Mouse (Mus musculus): ENCODE measurements around the gene Runx3.
"Not testable (repeated sequence)": the region's sequence is repeated elsewhere in the genome, so short reads cannot be mapped to it uniquely, and the experiment has no call there.

Gene Runx3

GRCm38 (mm10) chr4:135169096-135169495, 48.6 kb downstream of the Runx3 start:
- peak; percentile 47 for DNase-seq (ENCODE audit: low read depth, low spot score)

DNA sequence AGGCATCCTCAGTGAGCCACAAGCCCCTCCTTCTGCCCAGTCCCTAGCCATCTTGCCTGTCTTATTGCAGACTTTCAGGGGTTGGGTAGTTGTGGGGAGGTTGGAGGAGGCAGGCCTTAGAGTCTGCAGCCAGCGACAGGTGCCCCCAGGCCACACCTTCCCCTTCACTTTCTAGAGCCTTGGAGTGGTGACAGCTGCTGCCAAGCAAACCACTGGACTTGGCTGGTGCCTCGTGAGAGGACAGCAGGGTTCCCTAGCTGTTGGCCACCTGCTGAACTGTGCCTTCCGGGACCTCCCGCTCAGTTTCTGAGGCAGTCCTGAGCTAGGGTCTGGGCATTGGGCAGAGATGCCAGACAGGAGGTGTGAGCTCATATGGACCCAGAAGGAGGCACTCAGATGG, 49.0 kb downstream of the Runx3 start:
- no peak for DNase-seq (ENCODE audit: low read depth, low spot score)

GRCm38 (mm10) chr4:135171304-135171875, 50.9 kb downstream of the Runx3 start:
- DNase-seq (ENCODE audit: low read depth, low spot score), result no peak

- no peak for DNase-seq (ENCODE audit: low read depth, low spot score)
These were observed 55.1 kb downstream of the Runx3 start for GRCm38 (mm10) chr4:135175406-135176120.

GRCm38 (mm10) chr4:135177568-135177967, 57.1 kb downstream of the Runx3 start:
- DNase-seq (ENCODE audit: low read depth, low spot score), result no peak

DNA sequence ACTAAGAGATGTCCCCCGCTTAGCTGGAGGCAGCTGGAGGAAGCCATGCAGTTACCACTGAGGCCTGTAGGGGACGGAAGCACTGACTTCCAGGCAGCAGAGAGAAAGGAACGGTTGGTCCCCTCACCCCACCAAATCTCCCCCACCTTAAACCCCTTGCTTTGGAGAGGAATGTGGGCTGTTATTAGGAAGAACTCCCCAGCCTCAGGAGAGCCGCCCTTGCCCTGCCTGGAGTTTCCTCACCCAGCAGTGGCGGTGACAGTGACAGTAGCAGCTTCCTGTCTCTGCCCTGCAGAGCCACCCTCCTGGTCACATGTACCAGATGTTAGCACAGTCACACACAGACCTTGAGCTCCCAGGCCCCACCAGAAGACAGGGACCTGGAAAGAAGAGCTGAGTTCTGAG, 58.6 kb downstream of the Runx3 start:
- peak; percentile 53 for DNase-seq (ENCODE audit: low read depth, low spot score)

GRCm38 (mm10) chr4:135181819-135182218, 61.4 kb downstream of the Runx3 start:
- no peak for DNase-seq (ENCODE audit: low read depth, low spot score)

GRCm38 (mm10) chr4:135184277-135184676, 63.8 kb downstream of the Runx3 start:
- not testable (repeated sequence) for DNase-seq (ENCODE audit: low read depth, low spot score)

- no peak for DNase-seq (ENCODE audit: low read depth, low spot score)
These were observed 69.1 kb downstream of the Runx3 start for GRCm38 (mm10) chr4:135189452-135190008.

- DNase-seq (ENCODE audit: low read depth, low spot score), result no peak
These were observed 69.9 kb downstream of the Runx3 start for GRCm38 (mm10) chr4:135190364-135190763.

DNA sequence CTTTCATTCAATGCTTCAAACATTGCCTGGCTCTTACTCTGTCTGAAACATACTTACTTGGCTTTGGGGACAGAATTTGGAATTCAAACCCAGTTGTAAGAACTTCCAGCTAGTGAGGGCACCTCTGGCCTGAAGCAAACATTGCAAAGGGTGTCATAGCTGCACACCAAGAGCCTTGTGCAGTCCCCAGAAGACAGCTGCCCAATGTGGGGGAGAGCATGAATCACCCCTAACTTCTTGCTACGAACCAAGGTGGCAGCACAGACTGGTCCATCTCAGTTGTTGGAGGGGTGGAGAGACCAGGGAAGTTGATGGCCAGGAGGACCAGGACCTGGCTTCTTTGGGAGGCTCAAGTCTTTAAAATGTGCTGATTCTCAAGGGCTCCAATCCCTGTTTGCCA, 70.7 kb downstream of the Runx3 start:
- DNase-seq (ENCODE audit: low read depth, low spot score), result no peak

DNA sequence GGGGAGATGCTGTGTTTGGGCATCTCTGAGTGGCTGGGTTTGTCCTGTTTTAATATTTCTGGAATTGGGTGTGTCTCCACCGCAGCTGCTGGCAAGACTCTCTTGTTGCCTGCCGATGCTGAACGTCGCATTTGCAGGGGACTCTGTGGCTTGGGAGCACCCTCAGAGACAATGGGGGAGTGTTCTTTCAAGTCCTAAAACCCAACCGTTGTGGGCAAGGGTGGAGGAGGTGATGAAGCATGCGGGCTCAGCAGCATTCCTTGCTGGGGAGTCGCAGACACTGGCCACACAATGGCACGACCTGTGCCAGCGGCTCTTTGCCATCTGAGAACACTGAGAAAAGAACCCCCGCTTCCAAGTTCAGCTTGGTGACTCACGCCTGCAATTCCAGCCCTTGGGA, 71.2 kb downstream of the Runx3 start:
- no peak for DNase-seq (ENCODE audit: low read depth, low spot score)

- no peak for DNase-seq (ENCODE audit: low read depth, low spot score)
These were observed 72.4 kb downstream of the Runx3 start for GRCm38 (mm10) chr4:135192841-135193240.

DNA sequence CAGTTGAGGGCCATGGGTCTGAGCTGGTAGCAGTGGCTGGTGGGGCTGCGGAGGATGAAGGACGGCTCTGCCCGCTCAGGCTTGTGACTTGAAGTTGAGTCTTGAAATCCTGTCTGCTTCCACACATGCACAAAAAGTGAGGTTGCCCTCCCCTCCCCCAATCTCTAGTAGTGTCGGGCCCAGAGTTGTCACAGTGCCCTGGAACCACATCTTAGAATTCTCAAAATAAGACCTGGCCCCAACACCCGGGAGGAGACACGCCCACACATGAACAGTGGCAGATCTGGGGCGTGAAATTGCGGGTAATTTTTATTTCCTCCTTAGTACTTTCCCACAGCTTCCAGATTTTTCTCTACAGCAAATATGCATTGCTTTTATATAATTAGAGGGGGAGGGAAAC, 77.4 kb downstream of the Runx3 start:
- peak; percentile 73 for DNase-seq (ENCODE audit: low read depth, low spot score)

DNA sequence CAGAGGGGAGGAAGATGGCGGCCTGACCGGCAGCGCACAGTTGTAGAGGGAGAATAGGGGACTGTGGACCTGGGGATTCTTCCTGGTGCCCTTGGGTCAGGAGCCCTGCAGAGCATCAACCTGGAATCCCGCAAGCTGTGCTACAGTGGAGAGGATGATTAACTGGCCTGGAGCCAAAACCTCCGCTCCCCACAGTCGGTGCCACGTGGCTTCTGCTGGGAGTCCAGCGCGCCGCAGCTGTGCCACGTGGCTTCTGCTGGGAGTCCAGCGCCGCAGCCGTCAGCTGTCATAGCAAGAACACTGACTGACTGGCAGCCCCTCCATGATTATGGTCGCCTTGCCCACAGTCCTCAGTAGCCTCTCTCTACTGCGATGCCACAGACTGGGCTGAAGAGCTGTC, 81.3 kb downstream of the Runx3 start:
- DNase-seq (ENCODE audit: low read depth, low spot score), result no peak

DNA sequence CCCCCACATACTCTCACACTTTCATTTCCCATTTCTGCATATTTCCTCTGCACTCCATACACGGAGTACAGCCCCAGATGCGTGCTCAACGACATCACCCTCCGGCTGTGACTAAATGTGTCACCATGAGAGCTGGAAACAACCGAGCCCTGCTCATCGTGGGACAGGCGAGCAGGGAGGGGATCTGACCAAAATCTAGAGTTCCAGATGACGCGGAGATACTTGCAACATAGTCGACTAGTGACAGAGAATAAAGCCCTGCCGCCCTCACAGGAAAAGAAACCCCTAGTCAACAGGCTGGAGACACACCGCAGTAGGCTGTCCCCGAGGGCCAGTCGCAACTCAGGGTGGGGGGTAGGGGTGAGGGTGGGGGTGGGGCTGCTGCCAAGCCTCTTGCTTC, 82.8 kb downstream of the Runx3 start:
- peak; percentile 89 for DNase-seq (ENCODE audit: low read depth, low spot score)

DNA sequence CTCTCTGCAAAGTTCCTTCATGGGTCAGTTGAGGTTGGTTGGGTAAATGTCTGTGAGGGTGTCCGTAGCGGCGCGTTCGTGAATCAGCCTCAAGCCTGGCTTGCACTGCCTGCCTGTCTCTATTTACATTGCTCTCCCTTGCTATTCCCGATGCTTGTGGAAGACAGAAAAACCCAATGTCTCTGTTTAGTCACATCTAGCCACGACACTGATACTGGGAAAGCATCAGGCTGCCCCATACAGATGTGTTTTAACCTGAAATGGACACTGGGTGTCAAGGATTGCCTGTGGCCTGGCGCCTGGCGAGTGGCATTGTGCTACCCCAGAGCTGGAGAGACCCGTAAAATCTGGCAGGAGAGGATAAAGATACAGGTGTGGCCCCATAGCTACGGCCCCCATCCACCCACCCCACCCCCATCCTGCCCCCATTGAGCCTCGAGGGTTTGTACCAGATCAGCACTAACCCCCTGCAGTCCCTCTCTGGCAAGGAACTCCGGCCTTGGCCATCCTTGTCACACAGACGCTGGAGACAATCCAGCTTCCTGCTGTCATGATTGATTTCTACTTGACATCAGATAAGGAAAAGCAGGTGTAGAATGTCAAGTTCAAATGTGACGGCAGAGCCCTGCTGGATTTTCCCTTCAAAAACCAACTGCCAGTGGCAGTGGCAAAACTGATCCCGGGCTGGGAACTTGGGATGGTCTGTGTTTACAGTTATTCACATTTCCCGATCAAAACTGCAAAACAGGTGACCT, 83.5 kb downstream of the Runx3 start:
- DNase-seq (ENCODE audit: low read depth, low spot score), result peak; percentile 44

DNA sequence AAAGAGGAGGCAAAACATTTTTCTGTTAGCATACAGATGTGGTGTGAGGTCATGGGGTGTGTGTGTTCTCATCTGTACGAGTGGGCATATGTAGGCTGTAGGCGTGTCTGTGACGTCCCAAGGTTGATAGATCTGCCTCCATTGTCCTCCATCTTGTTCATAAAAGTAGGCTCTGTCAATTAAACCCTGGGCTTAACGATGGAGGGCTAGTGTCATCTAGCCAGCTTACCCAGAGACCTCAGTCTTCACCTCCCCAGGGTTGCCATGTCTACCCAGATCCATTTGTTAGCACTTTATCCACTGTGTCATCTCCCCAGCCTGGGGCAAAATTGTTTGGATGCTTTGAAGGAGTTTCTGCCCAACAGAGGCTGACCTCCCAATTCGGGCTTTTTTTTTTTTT, 84.2 kb downstream of the Runx3 start:
- peak; percentile 51 for DNase-seq (ENCODE audit: low read depth, low spot score)

GRCm38 (mm10) chr4:135205254-135205653, 84.8 kb downstream of the Runx3 start:
- DNase-seq (ENCODE audit: low read depth, low spot score), result no peak

DNA sequence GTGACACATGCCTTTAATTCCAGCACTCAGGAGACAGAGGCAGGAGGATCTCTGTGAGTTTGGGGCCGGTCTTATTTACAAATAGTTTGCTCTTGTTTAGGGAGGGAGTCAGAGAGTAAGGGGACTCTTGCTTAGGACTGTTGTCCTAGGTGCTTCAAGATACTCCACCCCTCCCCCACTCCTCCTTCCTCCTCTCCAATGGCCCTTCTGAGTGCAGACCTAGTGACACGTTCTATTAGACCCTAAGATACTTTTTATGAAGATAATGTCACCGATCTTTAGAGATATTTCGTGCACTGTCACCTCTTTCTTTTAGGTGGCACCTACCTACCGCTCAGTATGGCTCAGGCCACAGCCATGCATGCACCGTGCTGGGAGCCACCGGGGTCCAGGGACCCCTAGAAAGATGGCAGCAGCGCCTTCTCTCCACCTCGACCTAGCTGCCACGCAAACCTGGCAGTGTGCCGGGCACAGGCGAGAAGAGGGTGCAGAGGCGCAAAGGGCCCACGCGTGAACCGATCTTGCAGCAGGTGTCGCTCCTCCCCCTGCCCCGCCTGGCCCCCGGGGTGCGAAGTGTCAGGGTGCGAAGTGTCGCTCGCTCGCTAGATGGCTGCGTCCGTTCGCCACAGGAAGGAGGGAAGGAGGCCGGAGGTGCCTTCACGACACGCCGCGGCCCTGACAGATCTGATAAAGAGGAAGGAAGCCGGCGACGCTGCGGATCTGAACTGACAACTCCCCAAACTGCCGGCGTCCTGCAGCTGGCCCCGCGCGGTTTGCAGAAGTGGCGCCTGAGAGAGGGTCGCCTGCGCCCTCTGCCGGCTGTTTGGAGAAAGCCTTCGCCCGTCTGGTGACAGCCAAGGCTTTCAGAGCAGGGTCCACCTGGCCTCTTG, 85.5 kb downstream of the Runx3 start:
- DNase-seq (ENCODE audit: low read depth, low spot score), result peak; percentile 93

GRCm38 (mm10) chr4:135209846-135210245, 89.4 kb downstream of the Runx3 start:
- no peak for DNase-seq (ENCODE audit: low read depth, low spot score)
